Mouse (Mus musculus) kidney, postnatal 0 days (tissue): ENCODE measurements around the gene Iqsec1. TPM values are rescaled to one million over a fixed set of nuclear protein-coding genes. Genes with fewer than 3 reads are reported as not detected.

Experiments used
- ATAC-seq: fragments of 200-750 bp; cut with Nextera tagmentation; replicated peaks from 2 replicates; pipeline ENCODE4 v1.8.0; 2017; ENCODE audit warnings: low read depth, moderate number of reproducible peaks, moderate TSS enrichment, moderate library complexity; ENCODE audit not compliant: low FRiP score
- DNase-seq: peaks from one replicate; pipeline ENCODE4 v3.0.0-alpha.2; 2016; ENCODE audit warnings: low spot score
- H3K27ac ChIP-seq: fragments of 300-500 bp; sonication (generic); 2 replicates; pipeline ENCODE4 v1.5.1; 2014; ENCODE audit warnings: mild to moderate bottlenecking
- H3K27me3 ChIP-seq: fragments of 300-500 bp; sonication (generic); 2 replicates; pipeline ENCODE4 v1.6.1; 2014; ENCODE audit warnings: low read length, mixed read lengths; ENCODE audit not compliant: insufficient read depth
- H3K36me3 ChIP-seq: fragments of 300-500 bp; sonication (generic); 2 replicates; pipeline ENCODE4 v1.6.1; 2014; ENCODE audit warnings: low read length, mixed read lengths; ENCODE audit not compliant: insufficient read depth
- H3K4me1 ChIP-seq: fragments of 300-500 bp; sonication (generic); replicated peaks from 2 replicates; pipeline ENCODE4 v1.6.1; 2014; ENCODE audit warnings: antibody characterized with exemption, low read length, mixed read lengths; ENCODE audit not compliant: insufficient read depth
- H3K4me2 ChIP-seq: fragments of 300-500 bp; sonication (generic); 2 replicates; pipeline ENCODE4 v1.6.1; 2014; ENCODE audit warnings: mild to moderate bottlenecking, low read length, moderate library complexity, mixed read lengths
- H3K4me3 ChIP-seq: fragments of 300-500 bp; sonication (generic); replicated peaks from 2 replicates; pipeline ENCODE4 v1.5.1; 2014; ENCODE audit warnings: low read depth, low read length
- H3K9ac ChIP-seq: fragments of 300-500 bp; sonication (generic); 2 replicates; pipeline ENCODE4 v1.6.1; 2014; ENCODE audit warnings: low read depth, low read length
- H3K9me3 ChIP-seq: fragments of 300-500 bp; sonication (generic); replicated peaks from 2 replicates; pipeline ENCODE4 v1.6.1; 2016; ENCODE audit warnings: low read length, inconsistent platforms, mixed read lengths
- CTCF ChIP-seq: IDR thresholded peaks from 2 replicates; pipeline ENCODE4 v1.5.1; 2016; ENCODE audit warnings: antibody characterized with exemption, low read depth, mild to moderate bottlenecking, moderate library complexity
- WGBS: fragments of 180-500 bp; shearing (Covaris S2); extraction: QIAGEN DNeasy Blood & Tissue Kit; methylation state at CpG from one replicate; pipeline ENCODE4 v1.1.7; 2014; 5-methylcytosine and 5-hydroxymethylcytosine counted together
- polyA plus RNA-seq: library from polyadenylated mRNA; unstranded; fragments of >200 nt; fragmentation: Nextera tagmentation; extraction: Ambion mirVana; gene quantifications from 2 replicates; pipeline ENCODE4 v1.2.1, GENCODE M21; 2015

Iqsec1 gene
- polyA plus RNA-seq, 1 experiment from 2014 or later, result 12.3 TPM

- 45% methylated on average over 3 of the region's 3 CpGs for WGBS
- Histone ChIP-seq H3K27me3 (peaks cover 8% of the 10 kb centered on the region; the same call in 1 of the 2 replicates), H3K9ac (no peak overlapping the region), H3K4me3 (no peak overlapping the region), H3K4me1 (peaks cover 7% of the 10 kb centered on the region; the same call in 1 of the 2 replicates), H3K4me2 (no peak overlapping the region), H3K27ac (no peak overlapping the region), H3K9me3 (no peaks in the 10 kb centered on the region), H3K36me3 (no peaks in the 10 kb centered on the region)
- no peak for TF ChIP-seq CTCF
- peak; percentile 7 for DNase-seq
- ATAC-seq, result no peak
Observed at GRCm38 (mm10) chr6:90984101-90984500, 4.4 kb downstream of the Iqsec1 start.

- no peak overlapping the region for H3K27ac ChIP-seq
- H3K9me3 ChIP-seq, result no peaks in the 10 kb centered on the region
- H3K9ac ChIP-seq, result no peak overlapping the region
- no peak for ATAC-seq
- WGBS, result 89% methylated on average over 2 of the region's 2 CpGs
- no peak for DNase-seq
- no peak overlapping the region for H3K4me3 ChIP-seq
- H3K4me1 ChIP-seq, result no peaks in the 10 kb centered on the region
- H3K27me3 ChIP-seq, result no peaks in the 10 kb centered on the region
- no peaks in the 10 kb centered on the region for H3K36me3 ChIP-seq
- no peak overlapping the region for H3K4me2 ChIP-seq
- no peak for TF ChIP-seq CTCF
Observed at GRCm38 (mm10) chr6:90974279-90974678, 14.2 kb downstream of the Iqsec1 start.

- ATAC-seq (no peak), DNase-seq (peak; percentile 11)
- Histone ChIP-seq H3K4me2 (no peak overlapping the region), H3K27me3 (no peaks in the 10 kb centered on the region), H3K4me1 (no peaks in the 10 kb centered on the region), H3K9me3 (no peaks in the 10 kb centered on the region), H3K27ac (no peak overlapping the region), H3K4me3 (no peak overlapping the region), H3K9ac (no peak overlapping the region), H3K36me3 (no peaks in the 10 kb centered on the region)
- 24% methylated on average over 2 of the region's 2 CpGs for WGBS
- no peak for TF ChIP-seq CTCF
Observed at GRCm38 (mm10) chr6:90969341-90969871, 19.1 kb downstream of the Iqsec1 start.

DNA sequence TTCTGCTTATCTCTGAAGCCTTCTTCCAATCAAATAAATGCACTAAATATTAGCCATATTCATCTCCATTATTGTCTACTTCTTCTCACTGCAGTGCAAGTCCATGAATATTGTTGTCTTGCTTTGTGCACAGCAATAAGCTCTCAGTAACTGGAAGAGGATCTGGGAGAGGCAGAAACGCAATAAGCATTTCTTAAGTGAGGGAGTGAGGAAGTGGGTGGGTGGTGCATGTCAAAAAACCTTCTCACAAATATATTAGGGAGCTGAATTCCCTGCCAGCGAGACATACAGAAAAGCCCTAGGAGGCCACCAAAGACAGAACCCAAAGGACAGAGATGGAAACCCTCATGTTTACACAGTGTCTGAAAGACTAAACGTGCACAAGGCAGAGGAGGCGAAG is 35.1 kb downstream of the Iqsec1 start:
- no peak for ATAC-seq

GRCm38 (mm10) chr6:90950936-90951335 is 37.5 kb downstream of the Iqsec1 start:
- 0 out of 2 replicates have a peak overlapping the region, but pooled peaks have one; percentile 13 for H3K27ac ChIP-seq
- TF ChIP-seq CTCF, result no peak
- DNase-seq (peak; percentile 58), ATAC-seq (no peak)
- no peaks in the 10 kb centered on the region for H3K27me3 ChIP-seq
- H3K9me3 ChIP-seq, result no peaks in the 10 kb centered on the region
- H3K4me1 ChIP-seq, result no peaks in the 10 kb centered on the region
- H3K9ac ChIP-seq, result no peak overlapping the region
- no peaks in the 10 kb centered on the region for H3K36me3 ChIP-seq
- H3K4me3 ChIP-seq, result no peak overlapping the region
- WGBS, result 50% methylated on average over 2 of the region's 2 CpGs
- H3K4me2 ChIP-seq, result no peak overlapping the region

More for the DNA sequence above, 35.1 kb downstream of the Iqsec1 start:
- Histone ChIP-seq H3K36me3 (no peaks in the 10 kb centered on the region), H3K4me1 (no peaks in the 10 kb centered on the region), H3K27ac (no peak overlapping the region), H3K9ac (no peak overlapping the region), H3K27me3 (no peaks in the 10 kb centered on the region), H3K4me3 (no peak overlapping the region), H3K4me2 (no peak overlapping the region), H3K9me3 (no peaks in the 10 kb centered on the region)
- TF ChIP-seq CTCF, result no peak
- WGBS, result 53% methylated on average over 4 of the region's 4 CpGs
- DNase-seq, result no peak

- ATAC-seq (no peak), DNase-seq (no peak)
- no peak overlapping the region for H3K9ac ChIP-seq
- TF ChIP-seq CTCF, result no peak
- no peak overlapping the region for H3K27ac ChIP-seq
- H3K4me2 ChIP-seq, result no peak overlapping the region
- H3K4me1 ChIP-seq, result no peaks in the 10 kb centered on the region
- WGBS, result 92% methylated on average over 1 of the region's 1 CpGs
- H3K36me3 ChIP-seq, result no peaks in the 10 kb centered on the region
- H3K9me3 ChIP-seq, result no peaks in the 10 kb centered on the region
- no peaks in the 10 kb centered on the region for H3K27me3 ChIP-seq
- no peak overlapping the region for H3K4me3 ChIP-seq
Observed at GRCm38 (mm10) chr6:90948097-90948496, 40.4 kb downstream of the Iqsec1 start.
